Mouse (Mus musculus) cerebellum, adult 2 months (tissue): ENCODE data around the gene Elf1.

Experiments
- CTCF ChIP-seq: fragments of 200-500 bp; IDR thresholded peaks from 2 replicates; pipeline ENCODE4 v1.5.1; 2011; ENCODE audit warnings: low read depth, mild to moderate bottlenecking, control low read depth, low read length, moderate library complexity, borderline replicate concordance; ENCODE audit not compliant: insufficient read depth
- POLR2A ChIP-seq: fragments of 200-500 bp; IDR thresholded peaks from 2 replicates; pipeline ENCODE4 v1.6.1; 2011; ENCODE audit warnings: low read length, control low read depth, borderline replicate concordance; ENCODE audit not compliant: insufficient read depth

DNA sequence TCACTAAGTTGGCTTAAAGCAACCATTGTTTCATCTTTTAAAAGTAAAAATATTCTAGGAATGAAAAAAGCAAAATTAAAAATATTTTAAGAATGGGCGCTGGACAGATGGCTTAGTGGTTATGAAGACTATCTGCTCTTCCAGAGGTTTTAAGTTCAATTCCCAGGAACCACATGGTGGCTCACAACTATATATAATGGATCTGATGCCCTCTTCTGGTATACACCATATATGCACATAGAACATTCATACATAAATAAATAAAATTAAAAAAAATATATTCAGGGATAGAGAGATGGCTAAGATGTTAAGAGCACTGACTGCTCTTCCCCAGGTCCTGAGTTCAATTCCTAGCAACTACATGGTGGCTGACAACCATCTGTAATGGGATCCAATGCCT, 15.4 kb upstream of the Elf1 start:
- TF ChIP-seq CTCF = no peak
- no peak for TF ChIP-seq POLR2A
